Mouse (Mus musculus) right cerebral cortex, postnatal 4 days (tissue): Measurements from ENCODE around the gene Xxylt1.
A peak's percentile ranks its signal among the peaks of the same experiment; 100 is the strongest.

ENCODE experiments used
- DNase-seq: peaks from one replicate; pipeline ENCODE4 v3.0.0-alpha.2; 2022

The Xxylt1 gene

GRCm38 (mm10) chr16:30984826-30985545 is 96.2 kb downstream of the Xxylt1 start:
- no peak for DNase-seq

- DNase-seq, result no peak
These were observed 97.1 kb downstream of the Xxylt1 start for GRCm38 (mm10) chr16:30984101-30984500.

- DNase-seq, result no peak
These were observed 97.5 kb downstream of the Xxylt1 start for GRCm38 (mm10) chr16:30983699-30984098.

GRCm38 (mm10) chr16:30983281-30983680 is 98.0 kb downstream of the Xxylt1 start:
- DNase-seq, result no peak

- no peak for DNase-seq
These were observed 99.9 kb downstream of the Xxylt1 start for GRCm38 (mm10) chr16:30981345-30981744.

- no peak for DNase-seq
These were observed 101.3 kb downstream of the Xxylt1 start for GRCm38 (mm10) chr16:30979905-30980304.

- no peak for DNase-seq
These were observed 103.5 kb downstream of the Xxylt1 start for GRCm38 (mm10) chr16:30977728-30978127.

- peak; percentile 89 for DNase-seq
These were observed 104.0 kb downstream of the Xxylt1 start for GRCm38 (mm10) chr16:30977186-30977585.

GRCm38 (mm10) chr16:30974549-30974948 is 106.7 kb downstream of the Xxylt1 start:
- no peak for DNase-seq

GRCm38 (mm10) chr16:30973416-30973815 is 107.8 kb downstream of the Xxylt1 start:
- peak; percentile 40 for DNase-seq

- no peak for DNase-seq
These were observed 109.2 kb downstream of the Xxylt1 start for GRCm38 (mm10) chr16:30971950-30972541.

GRCm38 (mm10) chr16:30969266-30970064 is 111.8 kb downstream of the Xxylt1 start:
- DNase-seq, result no peak

- DNase-seq, result no peak
These were observed 112.7 kb downstream of the Xxylt1 start for GRCm38 (mm10) chr16:30968402-30969151.

GRCm38 (mm10) chr16:30966684-30967083 is 114.5 kb downstream of the Xxylt1 start:
- DNase-seq, result peak; percentile 30

- DNase-seq, result no peak
These were observed 116.3 kb downstream of the Xxylt1 start for GRCm38 (mm10) chr16:30964891-30965290.

- no peak for DNase-seq
These were observed 116.8 kb downstream of the Xxylt1 start for GRCm38 (mm10) chr16:30964411-30964810.

GRCm38 (mm10) chr16:30962515-30962914 is 118.7 kb downstream of the Xxylt1 start:
- DNase-seq, result no peak

GRCm38 (mm10) chr16:30961176-30961575 is 120.1 kb downstream of the Xxylt1 start:
- DNase-seq, result no peak

- DNase-seq, result no peak
These were observed 121.0 kb downstream of the Xxylt1 start for GRCm38 (mm10) chr16:30960266-30960665.

- no peak for DNase-seq
These were observed 121.5 kb downstream of the Xxylt1 start for GRCm38 (mm10) chr16:30959692-30960091.

GRCm38 (mm10) chr16:30956141-30956540 is 125.1 kb downstream of the Xxylt1 start:
- DNase-seq, result no peak

- no peak for DNase-seq
These were observed 132.6 kb downstream of the Xxylt1 start for GRCm38 (mm10) chr16:30948636-30949035.

GRCm38 (mm10) chr16:30948216-30948615 is 133.0 kb downstream of the Xxylt1 start:
- DNase-seq, result no peak
